Mouse (Mus musculus): ENCODE data around the gene Btbd19. TPM values are rescaled to one million over a fixed set of nuclear protein-coding genes. Genes with fewer than 3 reads are reported as not detected.

Btbd19 gene
- 1.8 and 2.8 TPM in 2 replicates for polyA plus RNA-seq (2014; fragmentation: Nextera tagmentation; extraction: Ambion mirVana)

DNA sequence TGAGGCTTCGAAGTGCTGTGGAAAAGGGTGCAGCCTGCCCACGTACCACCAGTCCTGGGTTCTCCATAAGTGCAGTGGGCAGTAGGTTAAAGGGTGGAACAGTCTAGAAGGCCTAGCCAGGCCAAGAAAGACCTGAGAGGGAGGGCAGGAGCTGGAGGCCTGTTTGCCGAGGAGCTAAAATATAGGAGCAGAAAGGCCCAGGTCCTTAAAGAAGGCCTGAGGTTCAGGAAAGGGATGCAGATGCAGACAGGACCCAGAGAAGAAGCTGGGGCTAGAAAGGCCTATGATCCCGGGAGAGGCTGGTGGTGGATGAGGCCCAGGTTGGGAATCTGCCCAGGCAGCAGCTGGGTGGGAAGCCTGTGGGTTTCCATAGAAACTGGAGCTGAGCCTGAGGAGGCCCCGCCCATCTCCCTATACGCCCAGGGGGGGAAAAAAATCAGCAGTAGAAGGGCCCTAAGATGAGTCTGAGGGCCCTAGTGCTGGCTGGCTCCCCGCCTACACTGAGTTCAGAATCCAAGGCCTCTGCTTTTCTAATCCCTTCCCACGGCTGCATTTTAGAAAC lies at the start of gene Btbd19:
Gene Btbd19, minus strand, starts transcription at position 378 of the 562 bp plus-strand sequence.
- DNase-seq (ENCODE audit: low spot score) (peak; percentile 67), ATAC-seq (replicated peaks; ENCODE audit: insufficient number of reproducible peaks, low FRiP score, low TSS enrichment, low read depth) (no peak)
- Histone ChIP-seq H3K36me3 (replicated peaks; ENCODE audit: control insufficient read depth, insufficient read depth, low read depth, low read length) (no peaks in the 10 kb centered on the region; the same call in 1 of the 2 replicates), H3K9me3 (replicated peaks; ENCODE audit: control insufficient read depth, low read length) (no peaks in the 10 kb centered on the region), H3K4me2 (ENCODE audit: low read depth, low read length) (no peak within 1 kb of the TSS; the same call in 1 of the 2 replicates), H3K4me1 (ENCODE audit: control insufficient read depth, insufficient read depth, low read length) (peaks cover 10% of the 10 kb centered on the region), H3K27ac (replicated peaks; ENCODE audit: low read depth, low read length) (peak within 1 kb of the TSS; percentile 63), H3K9ac (replicated peaks; ENCODE audit: low read length) (peak within 1 kb of the TSS; percentile 63), H3K4me3 (ENCODE audit: low read depth, low read length) (no peak within 1 kb of the TSS), H3K27me3 (ENCODE audit: control insufficient read depth, insufficient read depth, low read length) (no peaks in the 10 kb centered on the region)
- WGBS = 36% methylated on average over 8 of the region's 8 CpGs

DNA sequence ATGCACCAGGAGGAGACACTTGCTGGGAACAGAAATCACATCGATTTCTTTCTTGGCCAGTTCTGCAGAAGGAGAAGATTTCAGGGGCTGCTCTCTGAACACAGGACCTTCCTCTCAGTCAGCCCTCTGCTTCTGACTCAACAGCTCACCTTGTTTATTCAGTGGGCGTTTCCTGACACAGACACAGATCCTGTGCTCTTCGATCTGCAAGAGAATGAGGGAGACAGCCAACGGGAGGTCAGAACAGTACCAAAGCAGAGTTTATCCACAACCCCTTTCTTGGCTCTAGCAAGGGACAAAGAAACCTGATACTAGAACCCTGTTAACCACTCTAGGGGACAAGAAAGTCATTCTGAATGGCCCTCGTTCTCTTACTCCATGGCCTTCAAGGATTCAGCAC lies 44.4 kb upstream of the Btbd19 start:
- peaks cover 15% of the 10 kb centered on the region for H3K36me3 ChIP-seq (replicated peaks; ENCODE audit: control insufficient read depth, insufficient read depth, low read depth, low read length)
- no peak for DNase-seq (ENCODE audit: low spot score)
- H3K9ac ChIP-seq (replicated peaks; ENCODE audit: low read length) = no peak overlapping the region

DNA sequence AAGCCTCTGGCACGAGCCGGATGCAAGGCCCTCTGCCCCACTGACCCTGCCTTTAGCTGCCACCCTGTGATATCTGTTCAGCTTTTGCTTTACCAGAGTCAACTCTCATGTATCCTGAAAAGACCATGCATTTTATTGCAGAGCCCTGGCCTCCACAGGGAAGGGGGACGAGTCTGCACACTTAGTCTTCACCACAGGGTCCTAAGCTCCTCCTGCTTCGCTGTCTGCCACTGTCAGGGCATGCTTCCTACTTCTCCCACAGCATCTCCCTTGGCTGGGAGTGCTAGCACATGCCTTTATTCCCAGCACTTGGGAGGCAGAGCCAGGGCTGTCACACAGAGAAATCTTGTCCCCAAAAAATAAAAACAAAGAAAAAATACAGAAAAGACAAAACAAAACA lies 35.7 kb upstream of the Btbd19 start:
- Histone ChIP-seq H3K27me3 (ENCODE audit: control insufficient read depth, insufficient read depth, low read length) (no peaks in the 10 kb centered on the region), H3K36me3 (replicated peaks; ENCODE audit: control insufficient read depth, insufficient read depth, low read depth, low read length) (peaks cover 15% of the 10 kb centered on the region), H3K4me2 (ENCODE audit: low read depth, low read length) (no peak overlapping the region), H3K4me3 (ENCODE audit: low read depth, low read length) (no peak overlapping the region), H3K27ac (replicated peaks; ENCODE audit: low read depth, low read length) (no peak overlapping the region), H3K4me1 (ENCODE audit: control insufficient read depth, insufficient read depth, low read length) (no peaks in the 10 kb centered on the region), H3K9ac (replicated peaks; ENCODE audit: low read length) (no peak overlapping the region), H3K9me3 (replicated peaks; ENCODE audit: control insufficient read depth, low read length) (no peaks in the 10 kb centered on the region)
- WGBS = 82% methylated on average over 4 of the region's 4 CpGs
- no peak for DNase-seq (ENCODE audit: low spot score)
- no peak for ATAC-seq (replicated peaks; ENCODE audit: insufficient number of reproducible peaks, low FRiP score, low TSS enrichment, low read depth)

More for the DNA sequence above, 44.4 kb upstream of the Btbd19 start:
- Histone ChIP-seq H3K4me1 (ENCODE audit: control insufficient read depth, insufficient read depth, low read length) (no peaks in the 10 kb centered on the region), H3K27ac (replicated peaks; ENCODE audit: low read depth, low read length) (no peak overlapping the region), H3K4me2 (ENCODE audit: low read depth, low read length) (no peak overlapping the region), H3K27me3 (ENCODE audit: control insufficient read depth, insufficient read depth, low read length) (no peaks in the 10 kb centered on the region), H3K9me3 (replicated peaks; ENCODE audit: control insufficient read depth, low read length) (no peaks in the 10 kb centered on the region), H3K4me3 (ENCODE audit: low read depth, low read length) (no peak overlapping the region)
- WGBS = 91% methylated on average over 5 of the region's 5 CpGs
- no peak for ATAC-seq (replicated peaks; ENCODE audit: insufficient number of reproducible peaks, low FRiP score, low TSS enrichment, low read depth)

DNA sequence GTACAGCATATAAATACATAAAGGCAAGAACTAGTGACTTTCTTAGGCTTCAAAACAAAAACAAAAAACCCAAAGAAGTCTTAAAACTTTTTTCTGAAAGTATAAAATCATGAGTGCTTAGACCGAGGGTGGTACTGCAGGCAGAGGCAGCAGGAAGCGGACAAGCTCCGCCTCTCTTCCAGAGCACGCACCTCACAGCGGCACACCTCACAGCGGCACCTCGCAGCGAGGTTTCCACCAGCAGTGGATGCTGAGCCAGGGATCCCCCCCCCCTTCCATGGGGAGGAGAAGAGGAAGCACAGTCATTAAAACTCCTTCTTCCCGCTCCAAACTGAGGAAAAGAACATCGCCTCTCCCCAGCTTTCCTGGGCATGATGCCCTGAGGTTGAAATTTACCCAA lies 34.1 kb upstream of the Btbd19 start:
- no peak overlapping the region for H3K4me3 ChIP-seq (ENCODE audit: low read depth, low read length)
- no peak overlapping the region for H3K27ac ChIP-seq (replicated peaks; ENCODE audit: low read depth, low read length)
- ATAC-seq (replicated peaks; ENCODE audit: insufficient number of reproducible peaks, low FRiP score, low TSS enrichment, low read depth) (no peak), DNase-seq (ENCODE audit: low spot score) (no peak)
- peaks cover 15% of the 10 kb centered on the region for H3K36me3 ChIP-seq (replicated peaks; ENCODE audit: control insufficient read depth, insufficient read depth, low read depth, low read length)
- 83% methylated on average over 10 of the region's 10 CpGs for WGBS
- H3K9ac ChIP-seq (replicated peaks; ENCODE audit: low read length) = no peak overlapping the region
- no peaks in the 10 kb centered on the region for H3K27me3 ChIP-seq (ENCODE audit: control insufficient read depth, insufficient read depth, low read length)
- H3K4me1 ChIP-seq (ENCODE audit: control insufficient read depth, insufficient read depth, low read length) = no peaks in the 10 kb centered on the region
- no peak overlapping the region for H3K4me2 ChIP-seq (ENCODE audit: low read depth, low read length)
- no peaks in the 10 kb centered on the region for H3K9me3 ChIP-seq (replicated peaks; ENCODE audit: control insufficient read depth, low read length)

DNA sequence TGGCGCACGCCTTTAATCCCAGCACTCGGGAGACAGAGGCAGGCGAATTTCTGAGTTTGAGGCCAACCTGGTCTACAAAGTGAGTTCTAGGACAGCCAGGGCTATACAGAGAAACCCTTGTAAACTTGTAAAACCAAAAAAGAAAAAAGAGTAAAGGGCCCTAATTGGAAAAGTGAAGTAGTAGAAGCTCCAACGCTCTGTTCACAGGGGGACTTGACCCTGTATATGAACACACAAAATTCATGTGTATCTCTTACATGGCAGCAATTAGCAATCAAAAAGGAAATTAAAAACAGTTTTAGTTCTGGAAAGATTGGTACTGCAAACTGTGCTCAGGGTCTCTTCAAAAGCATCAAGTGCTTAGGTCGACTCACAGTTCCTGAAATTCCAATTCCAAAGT lies 30.8 kb upstream of the Btbd19 start:
- H3K27ac ChIP-seq (replicated peaks; ENCODE audit: low read depth, low read length) = no peak overlapping the region
- no peaks in the 10 kb centered on the region; the same call in 1 of the 2 replicates for H3K4me1 ChIP-seq (ENCODE audit: control insufficient read depth, insufficient read depth, low read length)
- no peak overlapping the region; the same call in 1 of the 2 replicates for H3K4me2 ChIP-seq (ENCODE audit: low read depth, low read length)
- H3K36me3 ChIP-seq (replicated peaks; ENCODE audit: control insufficient read depth, insufficient read depth, low read depth, low read length) = peaks cover 18% of the 10 kb centered on the region
- no peak overlapping the region for H3K9ac ChIP-seq (replicated peaks; ENCODE audit: low read length)
- H3K4me3 ChIP-seq (ENCODE audit: low read depth, low read length) = peak overlapping the region; percentile 98; the same call in 1 of the 2 replicates
- ATAC-seq (replicated peaks; ENCODE audit: insufficient number of reproducible peaks, low FRiP score, low TSS enrichment, low read depth) (no peak), DNase-seq (ENCODE audit: low spot score) (no peak)
- H3K9me3 ChIP-seq (replicated peaks; ENCODE audit: control insufficient read depth, low read length) = no peaks in the 10 kb centered on the region
- no peaks in the 10 kb centered on the region for H3K27me3 ChIP-seq (ENCODE audit: control insufficient read depth, insufficient read depth, low read length)
- WGBS = 35% methylated on average over 6 of the region's 6 CpGs

DNA sequence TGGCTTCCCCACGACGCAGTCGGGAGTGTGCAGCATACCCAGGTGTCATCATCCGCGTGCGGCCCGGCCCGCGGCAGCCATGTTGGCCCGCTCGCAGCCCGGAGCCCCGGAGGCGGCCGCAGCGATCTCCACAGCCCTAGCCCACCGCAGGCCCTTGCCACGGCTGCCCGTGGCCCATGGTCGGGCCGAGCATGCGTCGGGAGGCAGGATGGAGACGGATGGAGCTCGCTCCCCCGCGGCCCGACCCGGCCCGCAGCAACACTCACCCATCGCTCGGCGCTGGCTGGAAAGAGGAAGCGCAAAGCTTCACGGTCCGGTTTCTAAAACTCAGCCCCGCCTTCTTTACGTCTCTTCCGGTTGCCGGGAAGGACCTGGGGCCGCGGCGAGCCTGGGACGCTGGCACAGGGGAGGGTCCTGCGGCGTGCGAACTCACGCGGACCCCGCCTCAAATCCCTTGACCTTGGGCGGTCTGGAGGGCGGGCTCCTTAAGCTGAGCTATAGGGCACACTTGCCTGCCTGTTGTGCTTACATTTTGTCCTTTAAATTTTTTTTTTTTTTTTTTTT lies 30.3 kb upstream of the Btbd19 start, which contains the start of gene Rps8:
Gene Rps8, minus strand, starts transcription at position 452 of the 564 bp plus-strand sequence.
- no peaks in the 10 kb centered on the region for H3K9me3 ChIP-seq (replicated peaks; ENCODE audit: control insufficient read depth, low read length)
- peak; percentile 96 for DNase-seq (ENCODE audit: low spot score)
- WGBS = under 1% methylated on average over 50 of the region's 52 CpGs
- peaks cover 21% of the 10 kb centered on the region for H3K36me3 ChIP-seq (replicated peaks; ENCODE audit: control insufficient read depth, insufficient read depth, low read depth, low read length)
- peak within 1 kb of the TSS; percentile 98 for H3K4me3 ChIP-seq (ENCODE audit: low read depth, low read length)
- ATAC-seq (replicated peaks; ENCODE audit: insufficient number of reproducible peaks, low FRiP score, low TSS enrichment, low read depth) = peak; percentile 95
- peak within 1 kb of the TSS; percentile 94 for H3K27ac ChIP-seq (replicated peaks; ENCODE audit: low read depth, low read length)
- H3K4me2 ChIP-seq (ENCODE audit: low read depth, low read length) = peak within 1 kb of the TSS; percentile 86
- peak within 1 kb of the TSS; percentile 99 for H3K9ac ChIP-seq (replicated peaks; ENCODE audit: low read length)
- H3K4me1 ChIP-seq (ENCODE audit: control insufficient read depth, insufficient read depth, low read length) = no peaks in the 10 kb centered on the region; the same call in 1 of the 2 replicates
- no peaks in the 10 kb centered on the region for H3K27me3 ChIP-seq (ENCODE audit: control insufficient read depth, insufficient read depth, low read length)

DNA sequence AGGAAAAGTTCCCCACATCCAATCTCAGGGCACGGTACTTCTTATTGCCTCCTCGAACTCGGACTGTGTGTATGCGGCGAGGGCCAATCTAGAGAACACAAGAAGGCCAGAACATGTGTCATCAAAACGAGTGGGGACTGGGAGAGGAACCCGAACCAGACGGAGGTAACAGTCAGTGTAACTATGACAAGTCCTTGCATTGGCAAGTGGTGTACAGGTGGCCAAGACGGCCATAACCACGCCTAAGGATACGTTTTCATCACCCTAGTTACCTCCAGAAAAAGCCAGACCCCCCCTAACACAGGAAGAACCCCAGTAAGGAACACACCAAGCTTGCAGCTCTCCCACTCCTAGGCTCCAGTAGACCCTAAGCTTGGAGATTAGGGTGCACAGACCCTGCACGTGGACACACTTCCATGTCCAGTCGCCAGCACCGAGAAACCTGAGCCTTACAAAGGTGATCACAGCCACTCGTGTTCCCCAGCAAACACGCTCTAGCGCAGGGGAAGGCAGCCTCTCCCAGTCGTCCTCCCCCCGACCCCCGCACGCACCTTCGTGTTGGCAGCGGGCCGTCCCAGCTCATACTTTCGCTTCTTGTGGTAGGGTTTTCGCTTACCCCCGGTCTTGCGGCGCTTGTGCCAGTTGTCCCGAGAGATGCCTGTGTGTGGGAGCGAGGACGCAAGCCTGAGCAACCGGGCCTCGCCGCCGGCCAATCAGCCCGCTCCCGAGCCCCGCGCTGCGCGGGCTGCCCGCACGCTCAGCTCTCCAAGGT lies 29.7 kb upstream of the Btbd19 start:
- no peaks in the 10 kb centered on the region for H3K9me3 ChIP-seq (replicated peaks; ENCODE audit: control insufficient read depth, low read length)
- peaks cover 24% of the 10 kb centered on the region for H3K36me3 ChIP-seq (replicated peaks; ENCODE audit: control insufficient read depth, insufficient read depth, low read depth, low read length)
- no peaks in the 10 kb centered on the region for H3K27me3 ChIP-seq (ENCODE audit: control insufficient read depth, insufficient read depth, low read length)
- peak overlapping the region; percentile 94 for H3K27ac ChIP-seq (replicated peaks; ENCODE audit: low read depth, low read length)
- peak overlapping the region; percentile 86 for H3K4me2 ChIP-seq (ENCODE audit: low read depth, low read length)
- WGBS = 2% methylated on average over 44 of the region's 44 CpGs
- no peaks in the 10 kb centered on the region; the same call in 1 of the 2 replicates for H3K4me1 ChIP-seq (ENCODE audit: control insufficient read depth, insufficient read depth, low read length)
- H3K9ac ChIP-seq (replicated peaks; ENCODE audit: low read length) = peak overlapping the region; percentile 99
- H3K4me3 ChIP-seq (ENCODE audit: low read depth, low read length) = peak overlapping the region; percentile 98
- DNase-seq (ENCODE audit: low spot score) (no peak), ATAC-seq (replicated peaks; ENCODE audit: insufficient number of reproducible peaks, low FRiP score, low TSS enrichment, low read depth) (no peak)

DNA sequence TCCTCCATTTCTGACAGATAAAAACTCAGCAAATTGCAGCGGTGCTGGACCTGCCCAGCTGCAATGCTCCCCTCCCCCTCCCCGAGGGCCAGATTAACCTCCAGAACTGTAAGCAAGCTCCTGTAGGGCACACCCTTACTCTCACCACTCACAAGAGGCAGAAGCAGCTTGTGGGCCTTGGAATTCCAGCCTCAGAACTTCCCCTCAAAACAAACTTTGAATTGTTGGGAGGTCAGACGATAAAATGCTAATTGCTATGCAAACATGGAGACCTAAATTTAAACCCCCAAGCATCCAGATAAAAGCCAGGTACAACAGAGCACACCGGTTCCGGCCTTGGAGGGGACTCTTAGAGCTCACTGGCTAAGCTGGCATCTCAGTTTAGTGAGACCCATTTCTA lies 27.2 kb upstream of the Btbd19 start:
- Histone ChIP-seq H3K4me3 (ENCODE audit: low read depth, low read length) (no peak overlapping the region), H3K4me1 (ENCODE audit: control insufficient read depth, insufficient read depth, low read length) (no peaks in the 10 kb centered on the region; the same call in 1 of the 2 replicates), H3K27ac (replicated peaks; ENCODE audit: low read depth, low read length) (no peak overlapping the region), H3K4me2 (ENCODE audit: low read depth, low read length) (no peak overlapping the region), H3K36me3 (replicated peaks; ENCODE audit: control insufficient read depth, insufficient read depth, low read depth, low read length) (peaks cover 21% of the 10 kb centered on the region), H3K27me3 (ENCODE audit: control insufficient read depth, insufficient read depth, low read length) (no peaks in the 10 kb centered on the region), H3K9ac (replicated peaks; ENCODE audit: low read length) (no peak overlapping the region), H3K9me3 (replicated peaks; ENCODE audit: control insufficient read depth, low read length) (no peaks in the 10 kb centered on the region)
- ATAC-seq (replicated peaks; ENCODE audit: insufficient number of reproducible peaks, low FRiP score, low TSS enrichment, low read depth) (no peak), DNase-seq (ENCODE audit: low spot score) (no peak)
- 83% methylated on average over 5 of the region's 5 CpGs for WGBS

Measured in embryonic facial prominence, embryonic 11.5 days (tissue).